Mouse (Mus musculus) ovary, postnatal 10 days (tissue): ENCODE measurements at regions not wholly inside any gene's neighbourhood (a gene's known extent, or its start where the extent isn't known, plus 50 kb on each side); places are given as distances from the start of the nearest gene placed in this dataset.
A peak's percentile ranks its signal among the peaks of the same experiment; 100 is the strongest.
"Not testable (repeated sequence)": the region's sequence is repeated elsewhere in the genome, so short reads cannot be mapped to it uniquely, and the experiment has no call there.

Experiments used
- DNase-seq: peaks from one replicate; pipeline ENCODE4 v3.0.0; 2022; ENCODE audit warnings: low spot score

DNA sequence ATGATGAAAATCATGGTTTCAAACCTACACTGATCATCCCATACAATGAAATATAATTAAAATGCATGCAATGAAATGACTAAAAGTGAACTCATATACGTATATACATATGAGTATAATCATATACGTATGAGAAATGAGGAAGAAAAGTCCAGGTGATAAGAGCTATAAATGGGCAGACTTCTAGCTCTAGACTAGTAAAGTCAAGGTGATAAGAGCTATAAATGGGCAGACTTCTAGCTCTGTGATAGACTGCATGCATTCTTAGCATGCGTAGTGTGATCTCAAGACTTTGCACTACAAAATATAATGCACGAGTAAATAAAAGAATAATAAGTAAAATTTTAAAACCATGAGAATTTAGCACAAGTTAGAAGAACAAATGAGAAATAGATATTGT is 606.2 kb upstream of the Gpc5 start:
- no peak for DNase-seq

DNA sequence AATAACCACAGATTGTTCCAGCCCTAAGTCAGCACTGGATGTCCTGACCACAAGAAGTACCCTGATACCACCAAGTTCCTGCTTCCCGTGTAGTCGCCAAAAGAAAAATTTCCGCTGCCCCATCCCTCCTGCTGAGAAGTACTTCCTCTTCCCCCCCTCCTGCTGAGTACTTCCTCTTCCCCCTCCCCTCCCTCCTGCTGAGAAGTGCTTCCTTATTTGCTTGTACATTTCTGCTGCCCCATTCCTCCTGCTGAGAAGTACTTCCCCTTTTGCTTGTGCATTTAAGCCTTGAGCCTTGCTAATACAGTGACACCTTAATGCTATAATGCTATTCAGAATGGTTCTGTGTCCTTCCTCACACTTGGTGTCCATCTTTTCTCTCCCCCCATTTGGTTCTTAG is 598.6 kb upstream of the Gpc5 start:
- DNase-seq: not testable (repeated sequence)

GRCm38 (mm10) chr14:114504976-114505375 is 587.0 kb upstream of the Gpc5 start:
- no peak for DNase-seq

- no peak for DNase-seq
These were observed 543.9 kb upstream of the Gpc5 start for GRCm38 (mm10) chr14:114547910-114548680.

DNA sequence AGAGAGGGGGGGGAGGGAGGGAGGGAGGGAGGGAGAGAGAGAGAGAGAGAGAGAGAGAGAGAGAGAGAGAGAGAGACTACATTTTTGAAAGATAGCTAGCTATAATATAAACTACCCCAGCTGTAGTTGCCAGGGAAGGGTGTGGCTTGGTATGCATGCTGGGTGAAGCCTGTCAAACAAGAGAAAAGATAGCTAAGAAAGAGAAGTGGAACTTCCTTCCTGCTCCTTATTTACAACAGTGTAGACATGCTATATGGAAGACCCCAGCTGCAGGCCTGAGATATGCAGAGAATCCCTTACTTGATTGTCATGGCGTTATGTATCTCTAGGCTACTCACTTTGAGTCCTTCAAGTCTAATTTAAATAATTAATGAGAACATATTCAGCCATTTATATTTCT is 542.9 kb upstream of the Gpc5 start:
- no peak for DNase-seq

GRCm38 (mm10) chr14:114566411-114567030 is 525.5 kb upstream of the Gpc5 start:
- DNase-seq: no peak

DNA sequence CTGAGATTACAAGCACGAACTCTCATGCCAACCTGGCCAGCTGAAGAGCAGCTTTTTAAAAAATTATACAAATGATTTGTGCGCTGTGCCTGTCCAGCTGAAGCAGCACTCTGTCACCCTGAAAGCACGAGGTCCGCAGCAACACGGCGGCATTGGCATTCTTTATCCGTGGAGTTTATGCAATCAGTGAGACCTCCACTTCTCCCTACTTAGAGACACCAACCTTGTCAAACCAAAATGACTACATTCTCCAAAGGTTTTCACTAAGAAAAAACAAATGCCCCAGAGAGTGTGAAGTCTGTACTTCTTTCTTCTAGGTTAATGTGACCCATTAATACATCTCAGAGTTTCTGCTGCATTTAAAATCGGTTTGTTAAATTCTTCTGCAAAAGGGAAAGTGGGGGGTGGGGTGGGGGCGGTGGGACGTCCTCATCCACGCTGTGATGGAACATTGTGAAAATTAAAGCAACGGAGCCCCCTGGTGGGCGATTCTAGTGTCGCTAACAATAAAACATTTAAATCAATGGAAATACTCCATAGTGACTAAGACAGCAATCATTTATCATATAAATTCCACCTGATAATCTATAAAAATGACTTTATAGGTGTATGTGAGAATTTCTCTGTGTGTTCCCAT is 524.2 kb upstream of the Gpc5 start:
- peak; percentile 5 for DNase-seq

- no peak for DNase-seq
These were observed 504.5 kb upstream of the Gpc5 start for GRCm38 (mm10) chr14:114587367-114588064.

DNA sequence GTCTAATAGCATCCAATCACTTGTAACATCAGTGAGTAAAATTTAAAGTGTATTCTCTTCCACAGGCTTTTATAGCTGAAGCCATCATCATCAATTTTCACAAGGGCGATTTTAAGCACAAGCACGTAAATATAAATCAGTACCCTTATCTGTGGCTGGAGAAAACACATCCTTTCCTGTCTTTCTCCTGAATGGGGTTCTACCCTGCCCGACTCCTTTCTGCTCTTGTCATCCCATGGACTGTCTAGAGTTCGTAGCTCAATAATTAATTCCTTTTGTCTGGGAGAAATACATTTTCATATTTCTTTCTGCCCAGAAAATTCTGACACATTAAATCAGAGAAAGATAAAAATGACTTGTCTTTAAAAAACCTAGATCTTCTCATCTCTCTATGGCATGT is 482.7 kb upstream of the Gpc5 start:
- DNase-seq: no peak

GRCm38 (mm10) chr14:114612400-114612799 is 479.6 kb upstream of the Gpc5 start:
- DNase-seq: no peak

DNA sequence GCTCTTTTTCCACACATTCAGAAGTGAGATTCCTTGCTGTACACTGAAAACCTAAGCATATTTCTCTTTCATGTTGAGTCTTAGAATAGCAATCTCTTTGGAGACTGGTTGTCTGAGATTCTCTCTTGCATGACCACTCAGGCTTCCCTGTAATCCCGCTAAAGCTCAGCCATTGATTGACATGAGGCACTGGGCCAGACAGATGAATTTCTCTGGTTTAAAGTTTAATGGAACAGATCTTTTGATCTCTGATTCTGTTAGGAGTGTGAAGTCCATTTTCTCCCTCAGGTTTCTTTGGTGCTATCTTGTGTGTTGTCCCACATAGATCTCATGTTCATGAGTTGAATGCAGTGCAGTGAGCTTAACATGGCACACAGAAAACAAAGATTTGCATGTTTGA is 435.4 kb upstream of the Gpc5 start:
- DNase-seq: no peak

DNA sequence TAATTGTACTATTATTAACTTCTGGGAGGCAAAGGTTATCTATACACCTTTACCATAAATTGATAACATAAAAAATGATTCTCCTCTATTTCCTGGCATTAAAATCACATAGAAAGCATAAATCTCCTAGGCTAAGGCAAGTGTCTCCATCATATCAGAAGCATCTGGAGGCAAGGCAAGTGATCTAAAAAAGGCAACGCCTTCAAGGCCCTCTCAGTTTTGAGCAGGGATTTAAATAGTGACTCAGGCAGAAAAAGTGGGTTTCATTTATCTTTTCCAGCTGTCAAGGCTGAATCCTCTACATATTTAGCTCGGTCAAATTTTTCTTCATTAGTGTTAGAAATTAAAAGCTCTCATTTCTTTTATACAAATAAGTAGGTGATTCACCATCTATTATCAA is 430.0 kb upstream of the Gpc5 start:
- no peak for DNase-seq

DNA sequence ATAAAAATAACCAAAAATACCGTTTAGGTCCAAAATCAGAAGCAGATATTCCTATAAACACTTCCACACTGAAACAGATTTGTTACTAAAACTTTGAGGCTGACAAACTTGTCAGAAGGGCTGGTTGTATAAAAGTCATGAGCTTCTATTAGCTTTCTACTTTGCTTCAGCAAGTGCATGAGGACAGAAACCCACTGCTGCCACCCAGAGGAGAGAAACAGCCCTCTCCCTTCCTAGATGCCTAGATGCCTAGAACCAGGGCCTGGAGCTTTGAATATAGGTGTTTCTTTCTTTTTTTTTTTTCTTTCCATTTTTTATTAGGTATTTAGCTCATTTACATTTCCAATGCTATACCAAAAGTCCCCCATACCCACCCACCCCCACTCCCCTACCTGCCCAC is 406.9 kb upstream of the Gpc5 start:
- DNase-seq: no peak

- DNase-seq: no peak
These were observed 397.1 kb upstream of the Gpc5 start for GRCm38 (mm10) chr14:114694930-114695329.

DNA sequence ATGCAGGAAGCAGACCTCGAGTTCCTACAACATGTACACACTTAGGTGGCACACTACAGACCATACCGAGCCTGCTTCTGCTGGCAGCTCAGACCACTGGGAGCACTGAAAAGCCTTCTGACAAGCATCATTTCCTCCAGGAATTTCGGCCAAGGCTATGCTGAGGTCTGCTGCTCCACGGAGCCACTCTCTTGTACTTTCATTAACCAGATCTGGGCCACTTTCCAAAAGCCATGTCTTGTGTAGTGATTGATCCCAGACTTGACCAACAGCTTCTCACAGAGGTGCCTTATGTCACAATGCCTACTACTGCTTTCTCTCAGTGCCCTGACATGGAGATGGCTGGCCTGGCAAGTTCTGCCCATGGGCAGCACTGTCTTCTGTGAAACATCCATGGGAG is 394.5 kb upstream of the Gpc5 start:
- DNase-seq: no peak

DNA sequence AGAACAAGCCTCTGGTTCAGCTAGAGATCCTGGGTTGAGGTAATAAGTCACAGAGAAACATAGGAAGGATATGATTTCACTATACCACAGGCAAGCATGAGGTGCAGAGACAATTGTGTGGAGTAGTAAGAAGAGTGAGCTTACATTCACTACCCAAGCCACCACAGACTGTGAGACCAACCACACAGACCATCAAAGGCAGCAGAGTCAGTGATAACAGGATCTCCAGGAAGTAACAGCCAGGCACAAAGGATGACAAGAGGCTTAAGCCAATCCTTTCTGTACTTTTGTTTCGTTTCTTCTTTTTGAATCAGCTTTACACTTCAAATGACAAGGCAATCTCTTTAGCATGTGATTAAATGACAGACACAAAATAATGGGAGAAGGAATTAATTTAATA is 368.9 kb upstream of the Gpc5 start:
- no peak for DNase-seq

DNA sequence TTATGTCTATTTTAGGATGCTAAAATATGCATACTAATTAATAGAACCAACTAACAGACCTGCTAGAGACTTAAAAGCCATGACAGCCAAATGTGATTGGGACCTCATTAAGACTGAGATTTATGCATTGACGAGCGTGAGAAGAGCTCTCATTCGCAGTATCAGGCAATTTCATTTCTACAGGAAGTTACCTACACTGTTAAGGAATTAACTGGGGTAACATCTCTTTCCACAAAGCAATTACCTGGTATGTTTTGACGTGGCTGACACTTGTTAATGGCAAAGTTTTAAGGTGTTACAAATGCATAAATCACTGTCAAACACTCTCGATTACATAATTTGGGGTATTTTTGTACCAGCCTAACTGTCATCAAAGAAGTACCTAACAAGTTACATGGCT is 324.7 kb upstream of the Gpc5 start:
- DNase-seq: no peak

GRCm38 (mm10) chr14:114776723-114777122 is 315.3 kb upstream of the Gpc5 start:
- no peak for DNase-seq

GRCm38 (mm10) chr14:114781821-114782220 is 310.2 kb upstream of the Gpc5 start:
- no peak for DNase-seq

- peak; percentile 15 for DNase-seq
These were observed 300.8 kb upstream of the Gpc5 start for GRCm38 (mm10) chr14:114790946-114791830.

- no peak for DNase-seq
These were observed 300.2 kb upstream of the Gpc5 start for GRCm38 (mm10) chr14:114791831-114792224.

GRCm38 (mm10) chr14:114804643-114805042 is 287.4 kb upstream of the Gpc5 start:
- DNase-seq: no peak
